ENCODE assay signal across 21 mouse cellular contexts in the genomic region with DNA sequence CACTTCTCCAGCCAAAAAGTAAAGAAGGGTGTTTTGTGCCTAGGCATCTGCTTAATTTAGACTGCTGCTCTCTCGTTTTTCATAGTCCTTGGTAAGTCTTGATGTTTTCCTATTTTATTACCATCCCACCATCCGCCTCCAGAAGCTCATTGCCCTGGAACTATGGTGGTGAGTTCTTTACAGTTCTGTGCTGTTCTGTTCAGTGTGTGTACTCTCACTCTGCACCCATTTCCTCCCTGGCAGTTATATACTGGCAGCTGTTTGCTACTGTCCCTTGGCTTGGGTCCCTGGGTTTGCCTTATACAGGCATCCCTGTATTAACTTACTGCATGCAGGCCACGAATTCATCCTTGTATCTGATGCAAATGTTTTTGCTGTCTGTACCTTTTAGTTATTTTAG.
A peak's percentile ranks its signal among the peaks of the same experiment; 100 is the strongest.
DNase-seq lines count a peak whose midpoint lies in the region; ATAC-seq and TF ChIP-seq lines count a peak whose summit lies in the region.
"Had no signal": no experiment of that assay in that cellular context is flagged by ENCODE, and none has a peak within 500 bp of the region (broad histone marks: within the 10 kb centered on the region; RNA-seq: fewer than 3 reads in every experiment).

No protein-coding gene starts in this region.

- no peaks in the 10 kb centered on the region for H3K36me3 ChIP-seq in lung, embryonic 14.5 days (ENCODE audit: insufficient read depth)
- no peaks in the 10 kb centered on the region for H3K36me3 ChIP-seq in forebrain, embryonic 11.5 days (ENCODE audit: control insufficient read depth, insufficient read depth, low read length)
- H3K36me3 ChIP-seq: embryonic facial prominence, embryonic 15.5 days; hindbrain, embryonic 12.5 days; liver, embryonic 15.5 days had no signal

- no peak overlapping the region for H3K4me3 ChIP-seq in lung, embryonic 14.5 days (ENCODE audit: low read depth, low read length)
- no peak overlapping the region for H3K4me3 ChIP-seq in forebrain, embryonic 11.5 days (ENCODE audit: low read depth, low read length)
- H3K4me3 ChIP-seq: embryonic facial prominence, embryonic 15.5 days; hindbrain, embryonic 12.5 days; liver, embryonic 15.5 days had no signal

- 0 out of 2 replicates have a peak, but pooled peaks cover 5% of the 10 kb centered on the region for H3K4me1 ChIP-seq in lung, embryonic 14.5 days (ENCODE audit: insufficient read depth)
- no peaks in the 10 kb centered on the region for H3K4me1 ChIP-seq in forebrain, embryonic 11.5 days (replicated peaks; ENCODE audit: control insufficient read depth, insufficient read depth, low read length)
- H3K4me1 ChIP-seq: liver, embryonic 15.5 days had no signal

- no peak overlapping the region for H3K4me2 ChIP-seq in lung, embryonic 14.5 days
- H3K4me2 ChIP-seq in forebrain, embryonic 11.5 days (ENCODE audit: low read depth, low read length, severe bottlenecking): no peak overlapping the region
- H3K4me2 ChIP-seq: embryonic facial prominence, embryonic 15.5 days; hindbrain, embryonic 12.5 days; liver, embryonic 15.5 days had no signal

- no peaks in the 10 kb centered on the region for H3K9me3 ChIP-seq in lung, embryonic 14.5 days (ENCODE audit: low read depth, low read length)
- H3K9me3 ChIP-seq in forebrain, embryonic 11.5 days (ENCODE audit: control insufficient read depth, low read length): no peaks in the 10 kb centered on the region
- H3K9me3 ChIP-seq: embryonic facial prominence, embryonic 15.5 days; hindbrain, embryonic 12.5 days; liver, embryonic 15.5 days had no signal

- TF ChIP-seq CTCF in lung, embryonic 14.5 days (IDR thresholded peaks at IDR 0.05; ENCODE audit: low read depth): no peak

- WGBS in lung, embryonic 14.5 days: 59% methylated on average over 3 of the region's 3 CpGs
- 16% methylated on average over 3 of the region's 3 CpGs for WGBS in large intestine, adult 2 months
- 80% methylated on average over 3 of the region's 3 CpGs for WGBS in forebrain, embryonic 11.5 days

- H3K9ac ChIP-seq in lung, embryonic 14.5 days: no peak overlapping the region
- H3K9ac ChIP-seq in forebrain, embryonic 11.5 days (ENCODE audit: low read length): no peak overlapping the region
- H3K9ac ChIP-seq: embryonic facial prominence, embryonic 15.5 days; hindbrain, embryonic 12.5 days; liver, embryonic 15.5 days had no signal

- no peak overlapping the region for H3K27ac ChIP-seq in lung, embryonic 14.5 days (ENCODE audit: low read depth)
- H3K27ac ChIP-seq in forebrain, embryonic 11.5 days (ENCODE audit: low read depth, low read length): no peak overlapping the region
- H3K27ac ChIP-seq: embryonic facial prominence, embryonic 15.5 days; hindbrain, embryonic 12.5 days; liver, embryonic 15.5 days; macrophage had no signal

- H3K27me3 ChIP-seq in lung, embryonic 14.5 days (ENCODE audit: insufficient read depth, low read length): no peaks in the 10 kb centered on the region
- no peaks in the 10 kb centered on the region for H3K27me3 ChIP-seq in forebrain, embryonic 11.5 days (ENCODE audit: control insufficient read depth, insufficient read depth, low read length)
- H3K27me3 ChIP-seq: embryonic facial prominence, embryonic 15.5 days; hindbrain, embryonic 12.5 days; liver, embryonic 15.5 days had no signal

- ATAC-seq in frontal cortex, adult (ENCODE audit: low TSS enrichment): peak; percentile 93
- no peak for ATAC-seq in lung, embryonic 14.5 days (ENCODE audit: insufficient read depth)
- no peak for ATAC-seq in forebrain, embryonic 11.5 days (replicated peaks; ENCODE audit: low FRiP score)
- ATAC-seq: forebrain, embryonic 16.5 days; intestine, postnatal 0 days had no signal

- intact Hi-C loops in gastrocnemius, postnatal 14 days (cut with DNase I; ENCODE audit: low total_unique reads): no loop called here

- DNase-seq in frontal cortex, postnatal 14 days (ENCODE audit: low spot score in 2 of 2): no peak
- DNase-seq in gastrocnemius, postnatal 14 days: peak; percentile 14
- no peak for DNase-seq in gastrocnemius, postnatal 4 days (ENCODE audit: low spot score in 2 of 2)
- peak; percentile 27 for DNase-seq in lung, embryonic 14.5 days
- no peak for DNase-seq in lung, postnatal 36 days
- peak; percentile 11 for DNase-seq in large intestine, adult 2 months (ENCODE audit: low read depth, low spot score)
- DNase-seq in forebrain, embryonic 11.5 days (ENCODE audit: low spot score): no peak
- DNase-seq: adrenal gland, postnatal 10 days; cerebellum, adult 8-10 months; heart, adult 18-20 months; kidney, postnatal 36 days; liver; thymus, adult 2 months; thymus, postnatal 4 days had no signal

Comparison
In these comparisons a context has a peak if more than half of its experiments do, and no peak if none do; other contexts are left out.
1. DNase-seq: peak in gastrocnemius, postnatal 14 days (single experiment), lung, embryonic 14.5 days (single experiment) and large intestine, adult 2 months (single experiment); none in frontal cortex, postnatal 14 days (0 of 2), gastrocnemius, postnatal 4 days (0 of 2), lung, postnatal 36 days (single experiment) and forebrain, embryonic 11.5 days (single experiment).